Mouse (Mus musculus): ENCODE data around the gene Slc25a47.

Slc25a47 gene

GRCm38 (mm10) chr12:108835840-108836409 lies at the start of gene Slc25a47, which contains the start of gene Slc25a29:
Gene Slc25a47 (plus strand): TSS chr12:108836046.
Gene Slc25a29 (minus strand): TSS chr12:108835883.
- DNase-seq (ENCODE audit: low spot score), result peak; percentile 82

GRCm38 (mm10) chr12:108787329-108787728 lies 48.5 kb upstream of the Slc25a47 start:
- no peak for DNase-seq (ENCODE audit: low spot score)

DNA sequence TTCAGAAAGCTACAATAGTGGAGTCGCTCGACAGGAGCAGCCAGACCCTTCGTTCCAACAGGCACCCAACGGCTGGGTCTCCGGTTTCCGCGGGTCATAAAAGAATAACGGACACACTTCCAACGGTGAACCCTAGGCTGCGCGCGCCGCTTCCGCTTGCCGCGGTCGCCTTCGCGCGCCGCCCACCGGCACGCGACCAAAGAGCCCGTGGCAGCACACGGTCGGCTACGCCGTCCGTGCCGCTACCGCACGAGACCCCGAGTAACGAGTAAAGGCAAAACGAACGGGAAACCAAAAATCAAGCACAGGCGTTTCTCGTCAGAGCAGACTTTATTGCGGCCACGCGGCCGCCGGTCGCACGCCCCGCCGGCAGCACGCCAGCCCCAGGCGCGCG lies 43.7 kb upstream of the Slc25a47 start:
- DNase-seq (ENCODE audit: low spot score), result peak; percentile 38

DNA sequence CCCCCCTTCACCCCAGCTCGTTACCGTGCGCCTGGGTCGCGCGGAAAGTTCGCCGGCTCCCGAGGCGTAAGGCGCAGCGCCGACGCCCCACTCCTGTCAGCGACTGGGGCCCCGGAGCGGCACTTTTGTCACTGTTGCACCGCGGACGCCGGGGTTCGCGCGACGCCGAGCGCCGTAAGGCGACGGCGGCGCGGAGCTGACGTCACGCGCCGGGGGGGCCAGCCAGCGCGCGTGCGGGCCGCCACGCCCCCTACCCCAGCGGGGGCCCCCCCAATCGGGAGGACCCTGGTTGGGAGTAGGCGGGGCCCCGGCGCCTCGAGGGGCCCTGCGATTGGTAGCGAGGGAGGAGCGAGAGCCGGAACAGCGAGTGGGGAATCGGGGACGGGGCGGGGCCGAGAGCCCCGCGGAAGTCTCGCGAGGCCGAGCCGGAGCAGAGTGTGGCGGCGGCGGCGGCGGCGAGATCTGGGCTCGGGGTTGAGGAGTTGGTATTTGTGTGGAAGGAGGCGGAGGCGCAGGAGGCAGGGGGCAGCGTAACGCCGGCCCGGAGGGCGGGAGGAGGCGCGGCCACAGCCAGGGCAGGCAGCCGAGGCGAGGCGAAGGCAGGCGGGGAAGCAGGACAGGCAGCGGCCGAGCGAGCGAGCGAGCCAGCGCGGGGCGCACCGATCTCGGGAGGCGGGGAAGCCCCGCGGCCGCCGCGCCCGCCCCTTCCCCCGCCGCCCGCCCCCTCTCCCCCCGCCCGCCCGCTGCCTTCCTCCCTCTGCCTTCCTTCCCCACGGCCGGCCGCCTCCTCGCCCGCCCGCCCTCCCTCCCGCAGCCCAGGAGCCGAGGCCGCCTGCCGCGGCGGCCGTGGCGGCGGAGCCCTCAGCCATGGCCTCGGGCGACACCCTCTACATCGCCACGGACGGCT lies 43.0 kb upstream of the Slc25a47 start, which contains the start of gene Yy1:
TSS of gene Yy1 (plus strand) at position 428 of the 907 bp plus-strand sequence.
- peak; percentile 96 for DNase-seq (ENCODE audit: low spot score)

- DNase-seq (ENCODE audit: low spot score), result peak; percentile 18
Measured at GRCm38 (mm10) chr12:108793453-108793941, 42.3 kb upstream of the Slc25a47 start.

DNA sequence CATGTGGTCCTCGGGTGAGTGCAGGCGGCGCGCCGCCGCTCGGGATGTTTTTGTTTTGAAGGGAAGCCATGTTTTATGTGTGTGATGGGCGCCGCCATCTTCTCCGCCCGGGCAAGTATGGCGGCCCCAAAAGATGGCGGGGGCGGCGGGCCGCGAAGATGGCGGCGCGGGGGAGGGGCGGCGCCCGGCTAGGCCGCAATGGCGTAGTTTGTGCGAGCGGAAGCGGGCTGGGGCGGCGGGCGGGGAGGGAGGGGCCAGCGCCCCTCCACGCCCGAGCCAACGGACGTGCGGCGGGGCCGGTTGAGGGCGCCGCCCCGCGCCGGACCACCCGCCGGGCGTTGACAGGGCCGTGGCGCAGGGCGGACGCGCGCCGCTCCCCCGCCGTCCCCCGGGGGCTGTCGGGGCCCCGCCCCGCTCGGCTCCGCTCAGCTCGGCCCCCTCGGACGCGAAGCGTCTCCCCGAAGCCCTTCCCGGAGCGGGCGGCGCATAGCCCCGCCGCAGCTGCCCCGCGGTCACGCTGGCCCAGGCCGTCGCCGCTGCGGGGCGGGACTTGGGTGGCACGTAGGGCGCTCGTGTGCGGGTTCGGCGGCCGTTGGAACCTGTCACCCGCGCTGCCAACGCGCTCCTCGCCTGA lies 41.7 kb upstream of the Slc25a47 start:
- DNase-seq (ENCODE audit: low spot score), result peak; percentile 28

DNA sequence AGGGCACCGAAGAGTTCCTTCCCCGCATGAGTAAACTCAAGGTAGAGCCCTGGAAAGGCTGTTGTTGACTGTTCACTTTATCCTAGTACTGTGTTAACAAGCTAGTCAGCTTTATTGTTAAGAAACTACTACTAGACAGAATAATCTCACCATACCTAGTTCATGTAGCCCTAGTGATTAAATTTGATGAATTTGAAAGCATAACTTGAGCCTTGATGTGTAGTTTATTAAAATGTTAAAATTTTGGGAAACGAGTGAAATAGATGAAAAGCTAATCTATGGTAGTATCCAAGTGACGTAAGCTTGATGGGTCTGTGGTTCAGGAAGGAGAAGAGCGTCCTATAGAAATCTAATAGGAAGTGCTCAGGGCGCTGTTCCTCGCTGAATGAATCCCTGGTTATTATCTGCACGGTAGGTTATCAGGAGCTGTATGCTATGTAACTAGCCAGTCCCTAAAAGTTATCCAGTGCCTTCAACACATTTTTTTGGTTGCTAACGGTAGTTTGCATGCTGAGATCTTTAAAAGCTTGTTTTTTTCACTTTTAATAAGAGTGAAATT lies 40.8 kb upstream of the Slc25a47 start:
- DNase-seq (ENCODE audit: low spot score), result no peak

GRCm38 (mm10) chr12:108801613-108802012 lies 34.2 kb upstream of the Slc25a47 start:
- no peak for DNase-seq (ENCODE audit: low spot score)

DNA sequence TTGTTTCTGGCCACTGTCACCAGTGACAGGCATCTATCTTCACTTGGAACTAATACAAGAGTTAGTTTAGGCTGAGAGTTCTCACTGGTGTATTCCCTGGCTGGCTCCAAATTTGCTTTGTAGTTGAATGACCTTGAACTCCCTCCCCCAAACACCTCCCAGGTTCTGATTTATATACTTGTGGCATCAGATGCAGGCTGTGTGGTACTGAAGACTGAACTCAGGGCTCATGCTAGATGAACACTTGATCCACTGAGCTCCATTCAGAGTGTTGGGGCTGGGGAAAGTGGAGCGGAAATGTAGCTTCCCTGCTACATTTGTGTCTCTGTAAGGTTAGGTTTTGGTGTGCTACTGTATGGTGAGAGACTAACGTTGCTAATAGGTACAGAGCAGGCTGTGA lies 31.5 kb upstream of the Slc25a47 start:
- DNase-seq (ENCODE audit: low spot score), result no peak

DNA sequence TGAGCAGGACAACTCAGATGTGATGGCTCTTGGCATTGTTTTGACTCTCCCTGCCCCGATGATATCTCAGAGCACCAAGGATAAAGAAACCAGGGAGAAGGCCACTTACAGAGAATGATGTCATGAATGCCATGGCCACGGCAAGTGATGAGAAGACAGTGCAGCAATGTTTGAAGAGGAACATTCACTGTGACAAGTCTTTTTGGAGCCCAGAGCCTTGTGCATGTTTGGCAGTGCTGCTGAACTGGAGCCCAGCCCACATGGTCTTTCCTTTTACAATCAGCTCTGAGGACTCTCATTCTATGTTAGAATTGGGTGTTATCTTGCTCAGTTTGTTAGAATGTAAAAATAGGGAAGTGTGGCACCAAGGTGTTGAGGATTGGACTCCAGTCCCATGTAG lies 27.4 kb upstream of the Slc25a47 start:
- DNase-seq (ENCODE audit: low spot score), result no peak

DNA sequence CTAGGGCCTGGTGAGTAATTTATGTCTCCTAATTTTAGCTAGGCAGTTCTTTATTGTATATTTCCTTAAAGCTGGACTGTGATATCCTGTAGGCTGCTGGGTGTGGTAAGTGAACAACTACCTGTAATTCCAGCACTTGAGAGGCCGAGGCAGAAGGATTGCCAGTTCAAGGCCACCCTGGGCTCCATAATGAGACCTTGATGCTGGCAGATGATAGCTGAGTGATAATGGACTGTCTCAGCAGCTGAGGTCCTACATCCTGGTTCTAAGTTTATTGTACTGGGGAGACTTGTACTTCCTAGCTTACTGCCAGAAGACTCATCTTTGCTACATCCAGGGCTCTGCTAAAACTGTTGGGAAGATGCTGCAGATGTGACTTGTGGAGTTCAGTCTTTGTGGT lies 26.1 kb upstream of the Slc25a47 start:
- DNase-seq (ENCODE audit: low spot score), result no peak

- DNase-seq (ENCODE audit: low spot score), result no peak
Measured at GRCm38 (mm10) chr12:108810309-108810708, 25.5 kb upstream of the Slc25a47 start.

DNA sequence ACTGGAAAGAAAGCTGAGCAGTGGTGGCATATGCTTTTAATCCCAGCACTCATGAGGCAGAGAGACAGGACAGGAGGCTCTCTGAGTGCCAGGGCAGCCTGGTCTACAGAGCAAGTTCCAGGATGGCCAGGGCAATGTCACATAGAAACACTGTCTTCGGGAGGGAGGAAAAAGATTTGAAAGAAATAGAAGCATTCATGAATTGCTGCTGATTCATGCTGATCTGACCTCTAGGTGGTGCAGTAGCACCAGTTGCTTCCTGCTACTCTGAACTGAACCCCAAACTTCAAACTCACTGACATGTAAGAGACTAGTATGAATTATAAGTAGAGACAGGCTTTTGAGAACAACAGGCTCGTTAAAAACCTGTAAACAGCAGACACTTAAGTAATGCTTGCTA lies 24.7 kb upstream of the Slc25a47 start:
- no peak for DNase-seq (ENCODE audit: low spot score)

GRCm38 (mm10) chr12:108812463-108812862 lies 23.4 kb upstream of the Slc25a47 start:
- no peak for DNase-seq (ENCODE audit: low spot score)

GRCm38 (mm10) chr12:108814470-108814869 lies 21.4 kb upstream of the Slc25a47 start:
- DNase-seq (ENCODE audit: low spot score), result no peak

- no peak for DNase-seq (ENCODE audit: low spot score)
Measured at GRCm38 (mm10) chr12:108816569-108816968, 19.3 kb upstream of the Slc25a47 start.

DNA sequence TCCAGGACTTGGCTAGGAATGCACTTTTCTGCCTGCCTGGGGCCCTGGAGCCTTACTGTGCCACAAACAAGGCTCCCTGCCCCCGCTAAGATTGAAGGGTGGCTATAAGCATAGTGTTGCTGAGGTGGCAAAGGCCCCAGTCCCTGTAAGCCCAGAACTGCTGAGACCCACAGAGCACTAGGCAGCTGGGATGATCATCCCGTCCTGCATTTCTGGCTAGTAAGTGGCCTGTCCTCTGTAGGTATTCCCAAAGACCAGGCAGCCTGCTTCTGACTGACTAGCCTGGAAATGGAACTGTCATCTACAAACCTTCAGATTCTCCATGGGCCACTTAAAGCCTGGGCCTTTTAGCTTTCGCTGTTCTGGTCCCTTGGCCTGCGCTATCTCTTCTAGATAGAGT lies 15.4 kb upstream of the Slc25a47 start:
- DNase-seq (ENCODE audit: low spot score), result no peak

DNA sequence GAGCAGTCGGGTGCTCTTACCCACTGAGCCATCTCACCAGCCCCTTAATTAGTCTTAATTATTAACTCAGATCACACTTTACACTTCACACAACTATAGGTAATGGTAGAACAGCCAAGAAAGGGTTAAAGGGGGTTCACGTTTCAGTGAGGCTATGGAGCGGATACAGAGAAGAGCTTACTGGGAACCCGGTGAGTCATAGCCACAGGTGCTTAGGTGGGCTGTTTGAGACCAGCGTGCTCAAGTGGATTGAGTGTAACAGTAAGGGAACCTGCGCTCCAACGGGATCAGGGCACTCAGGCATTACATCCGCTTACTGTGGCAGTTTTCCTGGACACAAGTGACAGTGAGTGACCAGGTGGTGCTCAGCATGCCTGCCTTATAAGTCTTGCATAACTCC lies 12.8 kb upstream of the Slc25a47 start:
- DNase-seq (ENCODE audit: low spot score), result no peak

- DNase-seq (ENCODE audit: low spot score), result no peak
Measured at GRCm38 (mm10) chr12:108824225-108824874, 11.5 kb upstream of the Slc25a47 start.

- DNase-seq (ENCODE audit: low spot score), result no peak
Measured at GRCm38 (mm10) chr12:108825561-108826224, 10.2 kb upstream of the Slc25a47 start.

GRCm38 (mm10) chr12:108826282-108826957 lies 9.4 kb upstream of the Slc25a47 start:
- no peak for DNase-seq (ENCODE audit: low spot score)
